Mouse (Mus musculus) urinary bladder, postnatal 36 days (tissue): ENCODE measurements around the gene Ankrd6.
A peak's percentile ranks its signal among the peaks of the same experiment; 100 is the strongest.

Experiments
- DNase-seq, 2 experiments: peaks; one replicate each; pipeline ENCODE4 v3.0.0; 2022; ENCODE audit warnings: low spot score in 2 of 2, mixed read lengths in 1 of 2

The Ankrd6 gene

GRCm38 (mm10) chr4:32905913-32906312 lies 44.7 kb downstream of the Ankrd6 start:
- no peak for DNase-seq

GRCm38 (mm10) chr4:32905381-32905780 lies 45.3 kb downstream of the Ankrd6 start:
- no peak for DNase-seq

GRCm38 (mm10) chr4:32903826-32904225 lies 46.8 kb downstream of the Ankrd6 start:
- DNase-seq, result no peak

- DNase-seq, result no peak
Measured at GRCm38 (mm10) chr4:32899051-32899450, 51.6 kb downstream of the Ankrd6 start.

GRCm38 (mm10) chr4:32891341-32891740 lies 59.3 kb downstream of the Ankrd6 start:
- DNase-seq, result no peak

GRCm38 (mm10) chr4:32890735-32891098 lies 59.9 kb downstream of the Ankrd6 start:
- DNase-seq, result no peak

GRCm38 (mm10) chr4:32889996-32890734 lies 60.5 kb downstream of the Ankrd6 start:
- peak in 1 of 2 experiments; percentile 9 for DNase-seq

- peak in 1 of 2 experiments; percentile 17 for DNase-seq
Measured at GRCm38 (mm10) chr4:32889246-32889645, 61.4 kb downstream of the Ankrd6 start.

- DNase-seq, result no peak
Measured at GRCm38 (mm10) chr4:32886479-32886878, 64.2 kb downstream of the Ankrd6 start.

- no peak for DNase-seq
Measured at GRCm38 (mm10) chr4:32884599-32884998, 66.0 kb downstream of the Ankrd6 start.

- DNase-seq, result no peak
Measured at GRCm38 (mm10) chr4:32881001-32881400, 69.6 kb downstream of the Ankrd6 start.

- DNase-seq, result no peak
Measured at GRCm38 (mm10) chr4:32874669-32875068, 76.0 kb downstream of the Ankrd6 start.

GRCm38 (mm10) chr4:32872189-32872749 lies 78.4 kb downstream of the Ankrd6 start:
- no peak for DNase-seq

- DNase-seq, result no peak
Measured at GRCm38 (mm10) chr4:32869370-32869769, 81.3 kb downstream of the Ankrd6 start.

GRCm38 (mm10) chr4:32868858-32869257 lies 81.8 kb downstream of the Ankrd6 start:
- DNase-seq, result no peak

- no peak for DNase-seq
Measured at GRCm38 (mm10) chr4:32868437-32868836, 82.2 kb downstream of the Ankrd6 start.

- no peak for DNase-seq
Measured at GRCm38 (mm10) chr4:32867460-32867859, 83.2 kb downstream of the Ankrd6 start.

GRCm38 (mm10) chr4:32864867-32865242 lies 85.8 kb downstream of the Ankrd6 start:
- no peak for DNase-seq

GRCm38 (mm10) chr4:32864131-32864866 lies 86.3 kb downstream of the Ankrd6 start:
- DNase-seq, result no peak

GRCm38 (mm10) chr4:32863447-32864130 lies 87.1 kb downstream of the Ankrd6 start:
- DNase-seq, result no peak

- no peak for DNase-seq
Measured at GRCm38 (mm10) chr4:32862751-32863446, 87.7 kb downstream of the Ankrd6 start.
